Mouse (Mus musculus) WW6 (cell line): ENCODE data around the gene Gabpb1.
"Not testable (repeated sequence)": the region's sequence is repeated elsewhere in the genome, so short reads cannot be mapped to it uniquely, and the experiment has no call there.

ENCODE experiments used
- DNase-seq: peaks from one replicate; pipeline ENCODE4 v3.0.0-alpha.2; 2013; ENCODE audit warnings: low read depth, low spot score

The Gabpb1 gene

GRCm38 (mm10) chr2:126640298-126640697 lies 35.8 kb downstream of the Gabpb1 start:
- no peak for DNase-seq

- no peak for DNase-seq
Observed at GRCm38 (mm10) chr2:126635939-126636823, 40.0 kb downstream of the Gabpb1 start.

DNA sequence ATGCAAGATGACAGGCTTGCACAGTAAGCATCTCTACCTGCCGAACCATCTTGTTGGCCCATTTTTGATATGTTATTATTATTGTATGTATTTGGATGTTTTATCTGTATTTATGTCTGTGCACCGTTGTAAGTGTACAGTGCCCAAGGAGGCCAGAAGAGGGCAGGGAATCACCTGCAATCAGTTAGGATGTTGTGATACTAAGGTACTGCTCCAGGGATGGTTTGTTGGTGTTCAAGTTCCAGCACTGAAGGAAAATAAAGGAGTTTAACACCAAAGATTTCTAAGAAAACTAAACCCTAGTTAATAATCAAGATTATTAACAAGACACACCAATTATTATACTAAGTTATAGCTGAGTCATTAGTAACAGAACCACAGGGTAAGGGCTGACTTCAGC lies 43.0 kb downstream of the Gabpb1 start:
- no peak for DNase-seq

DNA sequence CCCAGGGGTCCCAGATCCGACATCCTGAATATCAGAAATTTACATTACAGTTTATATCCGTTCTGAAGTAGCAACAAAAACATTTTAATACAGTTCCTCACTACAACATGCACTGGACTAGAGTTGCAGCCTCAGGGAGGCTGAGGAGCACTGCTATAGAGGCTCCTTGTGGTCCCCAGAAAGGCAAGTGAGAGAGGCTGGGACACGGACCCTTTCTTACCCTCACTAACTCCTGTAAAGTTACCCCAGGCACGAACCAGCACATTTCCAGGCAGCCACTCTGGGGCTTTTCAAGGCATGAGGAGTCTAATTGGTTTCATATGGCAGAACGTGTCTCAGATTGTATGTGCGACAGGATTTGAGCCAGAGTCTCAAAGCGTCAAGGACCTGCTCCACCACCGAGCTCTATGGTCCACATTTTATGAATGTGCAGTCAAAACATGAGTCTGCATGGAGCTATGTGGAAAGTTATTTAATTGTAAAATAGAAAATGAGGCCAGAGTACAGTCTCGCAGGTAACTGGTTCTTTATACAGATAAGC lies 47.6 kb downstream of the Gabpb1 start:
- no peak for DNase-seq

DNA sequence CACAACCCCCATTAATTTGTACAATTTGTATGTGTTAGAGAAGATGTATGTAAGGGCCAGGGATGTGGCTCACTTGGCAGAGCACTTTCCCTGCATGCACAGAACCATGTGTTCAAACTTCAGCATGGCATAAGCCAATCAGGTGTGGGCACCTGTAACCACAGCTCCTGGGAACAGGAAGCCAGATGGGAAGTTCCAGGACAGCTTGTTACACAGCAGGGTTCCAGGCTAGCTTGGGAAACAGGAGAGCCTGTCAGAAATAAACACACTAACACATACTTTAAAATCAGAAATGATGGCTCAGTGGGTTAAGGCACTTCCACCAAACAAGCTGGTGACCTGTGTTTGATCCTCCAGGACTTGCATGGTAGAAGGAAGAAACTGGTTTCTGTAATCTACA lies 53.0 kb downstream of the Gabpb1 start:
- DNase-seq: no peak

DNA sequence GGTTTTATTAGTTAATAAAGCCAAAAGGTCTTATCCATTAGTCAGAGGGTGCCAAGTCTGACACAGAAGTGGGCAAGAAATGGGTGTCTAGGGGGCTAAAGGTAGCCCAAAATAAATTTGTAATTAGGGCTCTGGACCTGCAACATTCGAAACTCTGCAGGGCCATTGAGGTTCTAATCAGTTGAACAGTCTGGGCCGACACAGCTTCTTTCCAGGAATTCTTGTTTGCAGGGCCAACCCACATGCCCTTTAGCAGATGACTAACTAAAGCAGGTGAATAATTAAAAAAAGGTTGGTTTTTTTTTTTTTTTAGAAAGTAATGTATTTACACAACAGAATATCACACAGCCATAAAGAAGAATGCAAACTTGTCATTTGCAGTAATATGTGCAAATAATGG lies 53.7 kb downstream of the Gabpb1 start:
- DNase-seq: no peak

GRCm38 (mm10) chr2:126619249-126619704 lies 56.9 kb downstream of the Gabpb1 start, which contains the start of gene Hdc:
Gene Hdc (minus strand): TSS chr2:126619299.
- no peak for DNase-seq

DNA sequence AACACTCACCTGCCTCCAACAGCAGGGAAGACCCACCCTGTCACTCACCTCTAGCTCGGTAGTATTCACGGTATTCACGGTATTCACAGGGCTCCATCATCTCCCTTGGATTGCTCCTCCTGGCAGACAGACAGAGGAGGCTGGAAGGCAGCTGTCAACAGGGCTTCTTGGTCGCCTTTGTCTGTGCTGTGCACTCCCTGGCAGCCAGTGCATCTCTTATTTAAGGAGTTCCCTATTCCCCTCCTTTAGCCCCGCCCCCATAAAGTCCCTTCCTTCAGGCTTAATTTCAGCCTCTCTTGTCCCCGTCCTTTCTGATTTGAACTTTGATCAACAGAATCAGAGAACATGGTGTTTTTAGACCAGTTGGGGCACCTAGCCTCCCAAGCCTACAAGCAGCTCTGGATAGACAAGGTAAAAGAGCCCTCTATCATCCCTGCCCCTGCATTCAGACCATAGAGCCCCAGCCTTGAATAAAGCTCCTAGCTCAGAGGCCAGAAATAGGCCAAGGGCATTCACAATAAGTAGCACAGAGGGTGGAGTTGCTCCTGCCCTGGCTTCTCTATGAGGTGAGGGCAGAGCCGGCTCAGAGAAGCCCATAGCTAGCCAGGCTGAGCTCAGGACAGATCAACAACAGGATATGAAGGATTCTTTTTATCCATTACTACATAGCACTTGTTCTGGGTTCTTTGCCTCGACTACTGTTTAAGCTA lies 57.5 kb downstream of the Gabpb1 start:
- DNase-seq: no peak

GRCm38 (mm10) chr2:126615355-126615754 lies 60.8 kb downstream of the Gabpb1 start:
- DNase-seq: no peak

GRCm38 (mm10) chr2:126609600-126609999 lies 66.5 kb downstream of the Gabpb1 start:
- not testable (repeated sequence) for DNase-seq

DNA sequence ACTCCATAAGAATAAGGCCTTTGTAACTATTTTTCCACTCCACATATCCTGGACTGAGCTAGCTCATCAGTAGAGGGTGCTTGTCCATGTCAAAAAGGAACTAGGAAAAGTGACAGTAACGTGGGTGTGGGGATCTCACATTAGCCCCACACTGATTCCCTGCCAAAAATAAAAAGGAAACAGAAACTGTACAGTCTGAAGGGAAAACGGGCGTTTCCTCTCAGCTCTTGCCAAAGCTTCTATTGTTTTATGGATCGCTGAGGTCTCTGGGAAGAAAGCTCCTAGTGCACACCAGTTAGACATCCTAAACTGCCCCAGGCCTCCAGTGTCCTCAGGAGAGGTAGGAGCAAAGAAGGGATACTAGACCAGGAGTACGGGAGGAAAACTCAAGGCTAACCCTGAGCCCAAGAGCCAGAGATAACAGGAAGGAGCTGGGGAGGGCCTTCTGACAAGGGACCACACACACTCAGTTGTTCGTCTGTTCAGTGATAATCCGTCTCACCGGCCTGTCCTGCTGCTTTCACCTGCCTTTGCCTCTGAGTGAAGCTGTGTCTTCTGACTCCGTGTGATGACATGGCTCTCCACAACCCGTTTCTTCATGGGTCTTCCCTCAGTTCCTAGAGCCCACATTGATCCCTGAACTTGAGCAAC lies 68.5 kb downstream of the Gabpb1 start:
- DNase-seq: no peak

GRCm38 (mm10) chr2:126606688-126607062 lies 69.5 kb downstream of the Gabpb1 start:
- DNase-seq: no peak

DNA sequence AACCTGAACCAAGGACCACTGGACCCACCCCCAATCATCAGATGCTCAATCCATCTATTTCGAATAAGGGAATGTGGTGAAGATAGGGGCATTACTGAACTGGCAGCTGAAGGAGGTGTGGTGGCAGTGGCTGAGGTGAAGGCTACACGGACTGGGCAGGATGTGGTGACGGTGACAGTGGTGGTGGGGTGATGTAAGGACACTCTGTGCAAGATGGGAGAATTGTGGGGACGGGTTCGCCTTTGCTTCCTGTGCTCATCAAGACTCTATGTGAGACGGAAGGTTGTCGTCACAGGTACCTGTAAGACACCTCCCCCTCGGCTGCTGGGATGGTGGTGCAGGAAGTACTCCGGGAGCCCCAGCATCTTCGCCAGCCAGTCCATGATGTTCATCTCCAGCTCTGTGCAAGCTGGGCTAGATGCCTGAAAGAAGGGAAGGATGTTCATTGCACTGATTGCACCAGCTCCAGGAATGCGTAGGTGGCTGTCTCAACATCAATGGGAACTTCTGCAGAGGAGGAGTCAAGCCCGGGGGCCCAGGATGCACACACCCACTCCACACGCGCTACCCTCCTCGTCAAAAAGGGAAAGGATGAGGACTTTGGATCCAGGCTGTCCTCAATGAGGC lies 70.0 kb downstream of the Gabpb1 start:
- no peak for DNase-seq

GRCm38 (mm10) chr2:126601918-126602600 lies 74.1 kb downstream of the Gabpb1 start:
- DNase-seq: no peak

DNA sequence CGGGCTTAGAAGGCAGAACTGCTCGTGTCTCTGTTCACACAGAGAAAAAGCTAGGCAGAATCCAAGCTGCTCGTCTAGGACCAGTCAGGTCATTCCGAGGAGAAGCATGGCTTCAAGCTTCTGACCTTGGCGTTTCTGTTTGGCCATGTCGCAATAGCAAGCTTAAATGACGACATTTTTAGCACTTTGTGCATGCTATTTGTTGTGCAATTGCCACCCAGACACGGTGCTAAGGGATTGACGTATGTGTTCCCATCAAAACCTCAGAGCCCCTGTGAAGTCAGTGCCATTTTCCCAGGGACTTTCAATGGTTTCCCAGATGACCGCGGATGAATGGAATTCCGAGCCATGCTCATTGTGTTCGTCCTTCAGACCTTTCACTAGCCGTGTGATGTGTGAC lies 75.6 kb downstream of the Gabpb1 start:
- DNase-seq: no peak

DNA sequence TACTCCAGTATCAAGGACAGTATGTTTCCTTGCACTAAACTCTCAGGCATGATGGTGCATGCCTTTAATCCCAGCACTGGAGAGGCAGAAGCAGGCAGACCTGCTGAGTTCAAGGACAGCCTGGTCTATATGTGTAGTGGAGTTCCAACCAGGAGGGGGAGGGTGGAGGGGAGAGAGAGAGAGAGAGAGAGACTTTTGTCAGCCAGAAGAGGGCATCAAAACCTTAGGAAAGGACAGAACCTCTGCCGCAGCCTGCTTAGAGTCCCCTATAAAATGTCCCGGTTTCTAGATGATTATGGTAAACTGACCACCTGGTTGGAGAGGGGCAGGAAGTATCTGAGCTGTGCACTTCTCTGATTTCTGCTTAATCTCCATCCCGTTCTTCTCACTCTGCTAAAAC lies 77.1 kb downstream of the Gabpb1 start:
- DNase-seq: no peak

DNA sequence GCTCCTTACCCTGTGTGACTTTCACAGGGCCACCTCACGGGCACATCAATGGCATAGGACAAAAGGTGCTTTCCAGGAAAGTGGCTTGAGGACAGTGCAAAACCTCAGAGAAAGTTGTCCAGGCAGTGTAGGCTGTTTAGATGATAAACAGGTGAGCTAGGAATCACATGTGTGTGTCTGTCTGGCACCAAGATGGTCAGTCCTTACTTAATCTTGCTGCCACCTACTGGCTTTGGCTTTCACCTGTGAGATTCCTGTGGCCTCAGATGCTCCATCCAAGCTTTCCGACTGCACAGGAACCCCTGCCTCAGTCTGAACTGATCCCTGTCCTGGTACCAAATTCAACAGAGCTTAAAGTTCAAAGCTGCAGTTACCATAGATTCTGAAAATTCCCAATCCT lies 77.8 kb downstream of the Gabpb1 start:
- no peak for DNase-seq

GRCm38 (mm10) chr2:126597279-126598241 lies 78.6 kb downstream of the Gabpb1 start:
- no peak for DNase-seq

GRCm38 (mm10) chr2:126596347-126597072 lies 79.6 kb downstream of the Gabpb1 start:
- no peak for DNase-seq
